Mouse (Mus musculus) kidney, postnatal 25 days (tissue): Measurements from ENCODE around the gene Ces1d.

Experiments
- DNase-seq, 2 experiments: peaks; one replicate each; pipeline ENCODE4 v3.0.0; 2021; ENCODE audit warnings: mixed read lengths in 2 of 2

Gene Ces1d

GRCm38 (mm10) chr8:93132196-93132595 lies 65.4 kb downstream of the Ces1d start:
- DNase-seq = peak in 1 of 2 experiments; percentile 2

GRCm38 (mm10) chr8:93131233-93131980 lies 66.2 kb downstream of the Ces1d start, which contains the start of gene Ces1c:
TSS of gene Ces1c (minus strand) at chr8:93131283.
- no peak for DNase-seq

- peak; percentile 29 to 37 for DNase-seq
These were observed 71.2 kb downstream of the Ces1d start for GRCm38 (mm10) chr8:93126476-93126875.

DNA sequence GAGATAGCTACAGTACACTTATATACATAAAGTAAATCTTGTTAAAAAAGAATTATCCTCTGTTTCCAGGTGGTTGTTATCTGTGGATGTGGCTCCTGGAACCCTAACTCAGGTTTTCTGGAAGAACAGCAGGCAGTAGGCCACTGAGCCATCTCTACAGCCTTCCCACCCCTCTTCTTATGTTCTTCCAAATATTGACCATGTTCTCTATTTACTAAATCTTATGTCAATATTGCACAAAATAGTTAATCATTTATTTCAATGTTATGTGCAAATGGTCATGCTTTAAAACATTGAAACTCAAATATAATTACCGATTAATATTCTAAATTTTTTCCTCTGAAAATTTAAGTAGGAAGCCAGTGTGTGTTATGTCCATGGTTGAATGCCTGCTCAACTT lies 75.6 kb downstream of the Ces1d start:
- DNase-seq = no peak
